Mouse (Mus musculus): ENCODE measurements at regions not wholly inside any gene's neighbourhood (a gene's known extent, or its start where the extent isn't known, plus 50 kb on each side); places are given as distances from the start of the nearest gene placed in this dataset.

GRCm38 (mm10) chr4:31493087-31493511, 470.8 kb upstream of the Map3k7 start:
- DNase-seq (ENCODE audit: low spot score in 2 of 2) = no peak

- DNase-seq (ENCODE audit: low spot score in 2 of 2) = no peak
These were observed 464.0 kb upstream of the Map3k7 start for GRCm38 (mm10) chr4:31499888-31500287.

- DNase-seq (ENCODE audit: low spot score in 2 of 2) = no peak
These were observed 463.5 kb upstream of the Map3k7 start for GRCm38 (mm10) chr4:31500432-31500831.

- no peak for DNase-seq (ENCODE audit: low spot score in 2 of 2)
These were observed 438.2 kb upstream of the Map3k7 start for GRCm38 (mm10) chr4:31525638-31526207.

GRCm38 (mm10) chr4:31536811-31537210, 427.1 kb upstream of the Map3k7 start:
- DNase-seq (ENCODE audit: low spot score in 2 of 2) = no peak

GRCm38 (mm10) chr4:31553780-31554394, 410.0 kb upstream of the Map3k7 start:
- no peak for DNase-seq (ENCODE audit: low spot score in 2 of 2)

GRCm38 (mm10) chr4:31555077-31555476, 408.8 kb upstream of the Map3k7 start:
- no peak for DNase-seq (ENCODE audit: low spot score in 2 of 2)

GRCm38 (mm10) chr4:31557261-31557660, 406.6 kb upstream of the Map3k7 start:
- DNase-seq (ENCODE audit: low spot score in 2 of 2) = no peak

GRCm38 (mm10) chr4:31560305-31560704, 403.6 kb upstream of the Map3k7 start:
- no peak for DNase-seq (ENCODE audit: low spot score in 2 of 2)

- no peak for DNase-seq (ENCODE audit: low spot score in 2 of 2)
These were observed 402.7 kb upstream of the Map3k7 start for GRCm38 (mm10) chr4:31561183-31561582.

GRCm38 (mm10) chr4:31561823-31562222, 402.1 kb upstream of the Map3k7 start:
- no peak for DNase-seq (ENCODE audit: low spot score in 2 of 2)

GRCm38 (mm10) chr4:31566158-31566557, 397.7 kb upstream of the Map3k7 start:
- DNase-seq (ENCODE audit: low spot score in 2 of 2) = no peak

GRCm38 (mm10) chr4:31566834-31567233, 397.1 kb upstream of the Map3k7 start:
- no peak for DNase-seq (ENCODE audit: low spot score in 2 of 2)

GRCm38 (mm10) chr4:31569687-31570086, 394.2 kb upstream of the Map3k7 start:
- no peak for DNase-seq (ENCODE audit: low spot score in 2 of 2)

- DNase-seq (ENCODE audit: low spot score in 2 of 2) = no peak
These were observed 386.8 kb upstream of the Map3k7 start for GRCm38 (mm10) chr4:31576982-31577579.

GRCm38 (mm10) chr4:31583495-31583894, 380.4 kb upstream of the Map3k7 start:
- DNase-seq (ENCODE audit: low spot score in 2 of 2) = no peak

- no peak for DNase-seq (ENCODE audit: low spot score in 2 of 2)
These were observed 379.7 kb upstream of the Map3k7 start for GRCm38 (mm10) chr4:31584171-31584570.

GRCm38 (mm10) chr4:31594089-31594488, 369.8 kb upstream of the Map3k7 start:
- no peak for DNase-seq (ENCODE audit: low spot score in 2 of 2)

- DNase-seq (ENCODE audit: low spot score in 2 of 2) = no peak
These were observed 362.4 kb upstream of the Map3k7 start for GRCm38 (mm10) chr4:31601536-31601935.

GRCm38 (mm10) chr4:31603776-31604175, 360.1 kb upstream of the Map3k7 start:
- no peak for DNase-seq (ENCODE audit: low spot score in 2 of 2)

- no peak for DNase-seq (ENCODE audit: low spot score in 2 of 2)
These were observed 355.1 kb upstream of the Map3k7 start for GRCm38 (mm10) chr4:31608811-31609210.

- DNase-seq (ENCODE audit: low spot score in 2 of 2) = no peak
These were observed 354.3 kb upstream of the Map3k7 start for GRCm38 (mm10) chr4:31609559-31609958.

All from gastrocnemius, postnatal 4 days (tissue).